Comparison of ENCODE assay signal across 15 mouse cellular contexts in genomic region chr6:134293615-134294508, GRCm38 (mm10).
DNase-seq lines count a peak whose midpoint lies in the region; ATAC-seq and TF ChIP-seq lines count a peak whose summit lies in the region.
"Had no signal": no experiment of that assay in that cellular context is flagged by ENCODE, and none has a peak within 500 bp of the region (broad histone marks: within the 10 kb centered on the region; RNA-seq: fewer than 3 reads in every experiment).

No protein-coding gene starts in this region.

- H3K9me3 ChIP-seq in neural tube, embryonic 13.5 days = no peaks in the 10 kb centered on the region
- no peaks in the 10 kb centered on the region for H3K9me3 ChIP-seq in liver, postnatal 0 days (ENCODE audit: low read length)
- H3K9me3 ChIP-seq: forebrain, embryonic 10.5 days; hindbrain, embryonic 12.5 days; neural tube, embryonic 15.5 days had no signal

- no peaks in the 10 kb centered on the region for H3K36me3 ChIP-seq in neural tube, embryonic 13.5 days
- no peaks in the 10 kb centered on the region for H3K36me3 ChIP-seq in liver, postnatal 0 days (replicated peaks; ENCODE audit: insufficient read depth, low read length)
- H3K36me3 ChIP-seq: forebrain, embryonic 10.5 days; hindbrain, embryonic 12.5 days; neural tube, embryonic 15.5 days had no signal

- no peak for TF ChIP-seq CTCF in liver, postnatal 0 days (IDR thresholded peaks at IDR 0.05; ENCODE audit: low read depth)

- TF ChIP-seq EP300 in liver, postnatal 0 days (IDR thresholded peaks at IDR 0.05; ENCODE audit: low read depth) = no peak

- H3K4me3 ChIP-seq in neural tube, embryonic 13.5 days = no peak overlapping the region
- H3K4me3 ChIP-seq in liver, postnatal 0 days (ENCODE audit: low read depth, low read length) = no peak overlapping the region
- H3K4me3 ChIP-seq: forebrain, embryonic 10.5 days; hindbrain, embryonic 12.5 days; neural tube, embryonic 15.5 days had no signal

- no peak overlapping the region for H3K4me2 ChIP-seq in neural tube, embryonic 13.5 days
- H3K4me2 ChIP-seq in liver, postnatal 0 days (ENCODE audit: low read depth, low read length) = no peak overlapping the region
- H3K4me2 ChIP-seq: hindbrain, embryonic 12.5 days; neural tube, embryonic 15.5 days had no signal

- peak; percentile 15; the same call in 1 of the 2 replicates for ATAC-seq in neural tube, embryonic 13.5 days (ENCODE audit: low read depth)
- ATAC-seq in liver, postnatal 0 days = no peak
- ATAC-seq: Patski had no signal

- no peaks in the 10 kb centered on the region for H3K27me3 ChIP-seq in neural tube, embryonic 13.5 days
- H3K27me3 ChIP-seq in liver, postnatal 0 days (ENCODE audit: insufficient read depth, low read length) = no peaks in the 10 kb centered on the region
- H3K27me3 ChIP-seq: hindbrain, embryonic 12.5 days; neural tube, embryonic 15.5 days; Patski had no signal

- intact Hi-C loops in left cerebral cortex, postnatal 4 days (cut with DNase I) = no loop called here
- intact Hi-C loops in left cerebral cortex, postnatal 25 days (cut with DNase I) = no loop called here

- H3K27ac ChIP-seq in neural tube, embryonic 13.5 days (replicated peaks) = no peak overlapping the region
- no peak overlapping the region for H3K27ac ChIP-seq in liver, postnatal 0 days (ENCODE audit: low read depth)
- H3K27ac ChIP-seq: forebrain, embryonic 10.5 days; hindbrain, embryonic 12.5 days; neural tube, embryonic 15.5 days had no signal

- H3K4me1 ChIP-seq in neural tube, embryonic 13.5 days (replicated peaks) = no peaks in the 10 kb centered on the region
- no peaks in the 10 kb centered on the region for H3K4me1 ChIP-seq in liver, postnatal 0 days (ENCODE audit: insufficient read depth)
- H3K4me1 ChIP-seq: hindbrain, embryonic 12.5 days; neural tube, embryonic 15.5 days had no signal

- H3K9ac ChIP-seq in neural tube, embryonic 13.5 days = no peak overlapping the region
- no peak overlapping the region for H3K9ac ChIP-seq in liver, postnatal 0 days (replicated peaks)
- H3K9ac ChIP-seq: hindbrain, embryonic 12.5 days; neural tube, embryonic 15.5 days had no signal

- WGBS in neural tube, embryonic 13.5 days = 56% methylated on average over 9 of the region's 9 CpGs
- WGBS in liver, postnatal 0 days (ENCODE audit: insufficient replicate concordance) = 57% methylated on average over 9 of the region's 9 CpGs

- peak; percentile 19 to 29 for DNase-seq in cerebellum, postnatal 10 days
- DNase-seq in cerebellum, adult 18-20 months = no peak
- DNase-seq in left cerebral cortex, postnatal 4 days = peak; percentile 3
- DNase-seq in left cerebral cortex, postnatal 25 days (ENCODE audit: low spot score in 2 of 2) = no peak
- DNase-seq in neural tube, embryonic 10.5 days (ENCODE audit: extremely low spot score, low spot score) = no peak
- DNase-seq in ovary, postnatal 36 days (ENCODE audit: low spot score) = no peak
- DNase-seq in liver, postnatal 0 days = no peak
- DNase-seq: adrenal gland, adult 2 months; cerebellum, adult 9-11 months; kidney, postnatal 10 days had no signal

Comparison
In these comparisons a context has a peak if more than half of its experiments do, and no peak if none do; other contexts are left out.
1. DNase-seq: peak in cerebellum, postnatal 10 days (2 of 2) and left cerebral cortex, postnatal 4 days (single experiment); none in cerebellum, adult 18-20 months (0 of 2), left cerebral cortex, postnatal 25 days (0 of 2), neural tube, embryonic 10.5 days (single experiment), ovary, postnatal 36 days (single experiment) and liver, postnatal 0 days (single experiment).